Mouse (Mus musculus) stomach, embryonic 15.5 days (tissue): ENCODE measurements around the gene Tnfsf10. TPM values are rescaled to one million over a fixed set of nuclear protein-coding genes. Genes with fewer than 3 reads are reported as not detected.

Source experiments
- ATAC-seq: fragments of 200-750 bp; cut with Nextera tagmentation; 2 replicates; pipeline ENCODE4 v1.8.0; 2017; ENCODE audit warnings: low read depth, moderate number of reproducible peaks, moderate TSS enrichment; ENCODE audit not compliant: insufficient read depth, low FRiP score
- H3K27ac ChIP-seq: fragments of 300-500 bp; sonication (generic); 2 replicates; pipeline ENCODE4 v1.5.1; 2015; ENCODE audit warnings: mild to moderate bottlenecking, inconsistent platforms
- H3K27me3 ChIP-seq: fragments of 300-500 bp; sonication (generic); replicated peaks from 2 replicates; pipeline ENCODE4 v1.6.1; 2015; ENCODE audit warnings: inconsistent platforms
- H3K36me3 ChIP-seq: fragments of 300-500 bp; sonication (generic); 2 replicates; pipeline ENCODE4 v1.6.1; 2015; ENCODE audit warnings: inconsistent platforms
- H3K4me1 ChIP-seq: fragments of 300-500 bp; sonication (generic); 2 replicates; pipeline ENCODE4 v1.6.1; 2015; ENCODE audit warnings: inconsistent platforms
- H3K4me2 ChIP-seq: fragments of 300-500 bp; sonication (generic); 2 replicates; pipeline ENCODE4 v1.6.1; 2015; ENCODE audit warnings: mild to moderate bottlenecking, inconsistent platforms
- H3K4me3 ChIP-seq: fragments of 300-500 bp; sonication (generic); replicated peaks from 2 replicates; pipeline ENCODE4 v1.5.1; 2015; ENCODE audit warnings: inconsistent platforms
- H3K9ac ChIP-seq: fragments of 300-500 bp; sonication (generic); 2 replicates; pipeline ENCODE4 v1.6.1; 2015; ENCODE audit warnings: inconsistent platforms
- H3K9me3 ChIP-seq: fragments of 300-500 bp; sonication (generic); 2 replicates; pipeline ENCODE4 v1.6.1; 2016; ENCODE audit warnings: inconsistent platforms
- WGBS: fragments of 180-500 bp; shearing (Covaris S2); methylation state at CpG from one replicate; pipeline ENCODE4 v1.1.7; 2015; 5-methylcytosine and 5-hydroxymethylcytosine counted together
- polyA plus RNA-seq: library from polyadenylated mRNA; unstranded; fragments of >200 nt; fragmentation: Nextera tagmentation; extraction: Ambion mirVana; gene quantifications from 2 replicates; pipeline ENCODE4 v1.2.1, GENCODE M21; 2015

Tnfsf10 gene
- polyA plus RNA-seq, 1 experiment from 2014 or later = 0.54 TPM

- H3K9ac ChIP-seq = no peak overlapping the region
- H3K27ac ChIP-seq = no peak overlapping the region
- no peak for ATAC-seq
- no peak overlapping the region for H3K4me2 ChIP-seq
- H3K27me3 ChIP-seq = peaks cover 5% of the 10 kb centered on the region
- no peaks in the 10 kb centered on the region for H3K4me1 ChIP-seq
- no peaks in the 10 kb centered on the region for H3K36me3 ChIP-seq
- H3K4me3 ChIP-seq = no peak overlapping the region
- no peaks in the 10 kb centered on the region for H3K9me3 ChIP-seq
- WGBS = 56% methylated on average over 4 of the region's 4 CpGs
Measured at GRCm38 (mm10) chr3:27377935-27378334, 61.1 kb downstream of the Tnfsf10 start.

GRCm38 (mm10) chr3:27384836-27385235 is 68.0 kb downstream of the Tnfsf10 start:
- no peak overlapping the region for H3K9ac ChIP-seq
- no peak overlapping the region for H3K4me3 ChIP-seq
- no peak for ATAC-seq
- no peak overlapping the region for H3K4me2 ChIP-seq
- WGBS = 60% methylated on average over 3 of the region's 3 CpGs
- H3K4me1 ChIP-seq = no peaks in the 10 kb centered on the region
- no peaks in the 10 kb centered on the region for H3K9me3 ChIP-seq
- H3K36me3 ChIP-seq = no peaks in the 10 kb centered on the region
- no peaks in the 10 kb centered on the region for H3K27me3 ChIP-seq
- no peak overlapping the region for H3K27ac ChIP-seq

- Histone ChIP-seq H3K4me1 (no peaks in the 10 kb centered on the region), H3K27ac (no peak overlapping the region), H3K9ac (no peak overlapping the region), H3K9me3 (no peaks in the 10 kb centered on the region), H3K4me3 (no peak overlapping the region), H3K27me3 (no peaks in the 10 kb centered on the region), H3K36me3 (no peaks in the 10 kb centered on the region), H3K4me2 (no peak overlapping the region)
- 61% methylated on average over 1 of the region's 1 CpGs for WGBS
- ATAC-seq = no peak
Measured at GRCm38 (mm10) chr3:27389923-27390322, 73.1 kb downstream of the Tnfsf10 start.

Other genes starting within 250 kb of the Tnfsf10 start
- gene Ect2, start 163.2 kb upstream of the Tnfsf10 start, polyA plus RNA-seq = 43.5 and 46.2 TPM in 2 replicates
- 8.3 and 9.4 TPM in 2 replicates for gene Nceh1, start 134.1 kb upstream of the Tnfsf10 start, polyA plus RNA-seq
- gene Ghsr, start 54.3 kb downstream of the Tnfsf10 start, polyA plus RNA-seq = 0.04 TPM in 1 of 2 replicates, not detected in the other